Mouse (Mus musculus): Measurements from ENCODE around the gene 4930519P11Rik.

The 4930519P11Rik gene

DNA sequence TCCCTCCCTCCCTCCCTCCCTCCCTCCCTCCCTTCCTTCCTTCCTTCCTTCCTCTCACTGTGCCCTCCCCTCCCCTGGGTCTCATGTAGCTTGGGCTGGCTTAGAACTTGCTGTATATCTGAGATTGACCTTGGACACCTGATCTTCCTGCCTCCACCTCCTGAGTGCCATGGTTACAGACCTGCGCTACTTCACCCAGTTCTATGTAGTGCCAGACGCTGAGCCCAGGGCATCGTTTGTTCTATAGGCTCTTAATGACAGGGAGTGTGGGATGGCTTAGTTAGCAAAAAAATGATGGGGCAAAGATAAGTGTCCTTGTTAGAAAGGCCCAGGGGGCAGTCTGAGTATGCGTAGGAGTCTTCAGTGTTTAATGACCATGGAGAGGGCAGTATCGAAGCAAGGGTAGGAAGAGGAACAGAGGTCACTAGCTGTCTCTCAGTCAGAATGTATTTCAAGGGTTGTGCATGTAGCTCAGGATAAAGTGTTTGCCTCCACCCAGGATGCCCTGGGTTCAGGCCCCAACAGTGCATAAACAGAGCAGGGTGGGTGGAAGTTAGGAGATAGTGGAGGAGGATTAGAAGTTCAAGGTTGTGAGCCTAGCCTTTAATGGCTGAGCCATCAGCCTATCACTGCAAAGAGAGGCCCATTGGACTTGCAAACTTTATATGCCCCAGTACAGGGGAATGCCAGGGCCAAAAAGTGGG is 20.0 kb upstream of the 4930519P11Rik start:
- no peak for ATAC-seq (ENCODE audit: insufficient number of reproducible peaks, low FRiP score, low TSS enrichment)

DNA sequence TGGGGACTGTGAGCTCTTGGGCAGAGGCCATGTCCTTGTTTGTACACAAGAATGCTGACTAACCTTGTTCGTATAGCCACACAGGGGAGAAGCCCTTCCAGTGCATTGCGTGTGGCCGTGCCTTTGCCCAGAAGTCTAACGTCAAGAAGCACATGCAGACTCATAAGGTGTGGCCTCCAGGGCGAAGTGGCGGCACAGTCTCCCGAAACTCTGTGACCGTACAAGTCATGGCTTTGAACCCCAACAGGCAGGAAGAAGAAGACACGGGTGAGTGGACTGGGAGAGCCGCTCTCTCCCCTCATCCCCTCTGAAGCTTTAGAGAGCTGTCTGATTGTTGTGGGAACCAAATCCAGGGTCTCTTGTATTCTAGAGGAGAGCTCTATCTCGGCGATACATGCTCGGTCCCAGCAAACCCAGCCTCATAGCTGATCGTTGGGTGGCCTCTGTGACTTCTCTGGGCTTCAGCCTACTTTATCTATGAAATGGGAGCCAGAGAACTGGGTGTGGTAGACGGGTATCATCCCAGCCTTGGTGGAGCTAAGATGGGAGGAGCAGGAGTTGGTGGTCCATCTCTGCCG is 19.1 kb upstream of the 4930519P11Rik start:
- ATAC-seq (ENCODE audit: insufficient number of reproducible peaks, low FRiP score, low TSS enrichment) = no peak

DNA sequence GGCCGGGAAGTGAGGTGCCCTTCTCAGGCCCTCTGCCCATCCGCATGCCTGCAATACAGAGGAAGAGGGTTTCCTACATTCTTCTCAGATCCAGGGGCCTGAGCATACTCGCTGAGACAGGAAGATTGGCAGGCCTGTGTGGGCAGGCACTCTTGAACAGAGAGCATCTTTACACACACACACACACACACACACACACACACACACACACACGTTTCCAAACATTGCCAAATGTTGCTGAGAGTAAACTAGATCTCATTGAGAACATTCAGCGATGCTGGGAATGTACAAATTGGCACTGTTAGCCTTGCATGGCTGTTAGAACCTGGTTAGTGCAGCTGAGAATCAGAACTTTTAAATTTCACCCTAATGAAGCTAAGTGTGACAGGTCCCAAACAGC is 17.3 kb upstream of the 4930519P11Rik start:
- no peak for ATAC-seq (ENCODE audit: insufficient number of reproducible peaks, low FRiP score, low TSS enrichment)

DNA sequence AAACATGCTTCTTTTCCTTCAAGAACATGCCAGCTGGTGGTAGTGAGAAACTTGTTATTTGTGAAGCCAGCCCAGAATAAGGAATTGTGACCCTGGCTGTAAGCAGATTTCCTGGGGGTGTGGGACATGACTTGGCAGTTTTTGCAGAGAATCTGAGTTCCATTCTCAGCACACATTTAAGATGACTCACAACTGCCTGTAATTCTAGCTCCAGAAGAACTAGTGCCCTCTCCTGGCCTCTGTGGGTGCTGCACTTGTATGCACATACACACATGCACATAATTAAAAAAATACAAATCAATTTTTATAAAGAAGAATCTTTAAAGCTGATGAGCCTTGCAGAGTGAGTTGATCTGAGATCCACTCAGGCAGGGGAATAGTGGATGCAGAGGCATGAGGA is 10.9 kb upstream of the 4930519P11Rik start:
- no peak for ATAC-seq (ENCODE audit: insufficient number of reproducible peaks, low FRiP score, low TSS enrichment)

DNA sequence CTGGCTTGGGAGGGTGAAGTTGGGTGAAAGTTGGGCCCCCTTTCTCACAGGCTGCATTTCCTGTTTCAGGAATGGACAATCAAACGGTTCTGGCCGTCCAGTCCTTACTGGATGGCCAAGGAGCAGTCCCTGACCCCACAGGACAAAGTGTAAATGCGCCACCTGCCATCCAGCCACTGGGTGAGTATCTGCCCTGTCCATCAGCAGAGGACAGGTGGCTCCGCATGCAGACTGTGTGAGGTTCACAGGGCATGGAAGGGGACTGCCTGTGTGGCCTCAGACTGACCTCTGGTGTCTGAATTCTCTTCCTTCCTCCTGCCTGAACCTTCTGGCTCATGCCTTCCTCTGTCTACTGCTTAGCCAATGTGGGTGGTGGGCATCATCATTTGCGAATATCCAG is 8.4 kb upstream of the 4930519P11Rik start:
- no peak for ATAC-seq (ENCODE audit: insufficient number of reproducible peaks, low FRiP score, low TSS enrichment)

DNA sequence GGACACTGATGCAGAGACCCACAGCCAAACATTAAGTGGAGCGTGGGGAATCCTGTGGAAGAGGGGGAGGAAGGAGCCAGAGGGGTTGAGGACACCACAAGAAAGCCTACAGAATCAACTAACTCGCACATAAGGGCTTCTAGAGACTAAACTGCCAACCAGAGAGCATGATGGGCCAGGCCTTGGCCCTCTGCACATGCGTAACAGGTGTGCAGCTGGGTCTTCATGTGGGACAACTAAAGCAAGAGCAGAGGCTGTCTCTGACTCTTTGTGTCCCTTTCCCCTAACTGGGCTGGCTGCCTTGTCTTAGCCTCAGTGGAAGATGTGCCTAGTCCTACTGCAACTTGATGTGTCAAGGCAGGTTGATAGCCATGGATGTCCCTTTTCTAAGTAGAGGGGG is 3.8 kb upstream of the 4930519P11Rik start:
- no peak for ATAC-seq (ENCODE audit: insufficient number of reproducible peaks, low FRiP score, low TSS enrichment)

DNA sequence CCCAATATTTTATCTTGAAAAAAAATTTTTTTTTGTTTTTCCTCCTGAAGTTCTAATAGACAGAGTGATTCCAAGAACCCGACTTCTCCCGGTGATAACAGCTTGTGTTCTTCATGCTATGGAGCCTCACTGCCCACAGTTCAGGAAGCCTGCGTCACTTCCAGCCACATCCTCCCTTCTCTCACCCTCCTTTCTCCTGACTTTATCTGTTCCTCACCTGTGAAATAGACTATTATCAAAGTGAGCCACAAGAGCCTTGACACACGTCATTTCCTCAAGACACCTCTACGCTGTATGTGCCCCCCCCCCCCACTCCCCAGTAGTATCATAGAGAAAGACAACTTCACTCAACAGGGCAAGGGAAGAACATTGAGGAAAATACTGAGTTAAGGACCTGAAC is 2.4 kb upstream of the 4930519P11Rik start:
- ATAC-seq (ENCODE audit: insufficient number of reproducible peaks, low FRiP score, low TSS enrichment) = no peak

DNA sequence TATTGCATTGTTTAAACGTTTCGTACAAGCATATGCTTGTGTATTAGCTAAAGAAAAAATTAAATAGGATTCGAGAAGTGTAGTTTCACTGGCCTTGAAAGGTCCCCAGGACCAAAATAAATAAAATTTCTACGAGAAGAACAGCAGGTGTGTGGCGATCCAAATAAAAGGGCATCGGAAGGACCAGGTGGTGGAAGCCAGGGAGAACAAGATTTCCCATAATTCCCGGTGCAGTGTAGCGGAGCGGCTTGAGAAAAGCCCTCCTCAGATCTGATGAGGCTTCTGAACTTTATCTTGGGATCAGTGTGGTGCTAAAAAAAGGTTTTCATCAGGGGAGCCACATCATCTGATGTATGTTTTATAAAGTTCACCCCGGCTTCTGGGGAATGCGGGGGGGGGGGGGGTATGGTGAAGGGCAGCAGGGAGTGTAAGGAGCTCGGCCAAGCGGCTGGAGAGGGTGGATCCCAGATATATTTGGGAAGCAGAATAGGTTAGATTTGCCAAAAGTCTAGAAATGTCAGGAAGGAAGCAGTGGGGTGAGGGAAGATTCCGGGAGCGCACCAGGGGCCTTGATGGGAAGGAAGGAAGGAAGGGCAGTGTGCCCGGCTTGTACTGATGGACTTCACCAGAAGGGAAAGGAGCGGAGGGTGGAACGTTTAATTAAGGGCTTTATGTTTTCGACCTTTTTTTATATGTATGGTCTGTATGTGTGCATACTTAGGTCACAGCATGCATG is 1.8 kb upstream of the 4930519P11Rik start:
- ATAC-seq (ENCODE audit: insufficient number of reproducible peaks, low FRiP score, low TSS enrichment) = peak; percentile 23; the same call in 1 of the 2 replicates

DNA sequence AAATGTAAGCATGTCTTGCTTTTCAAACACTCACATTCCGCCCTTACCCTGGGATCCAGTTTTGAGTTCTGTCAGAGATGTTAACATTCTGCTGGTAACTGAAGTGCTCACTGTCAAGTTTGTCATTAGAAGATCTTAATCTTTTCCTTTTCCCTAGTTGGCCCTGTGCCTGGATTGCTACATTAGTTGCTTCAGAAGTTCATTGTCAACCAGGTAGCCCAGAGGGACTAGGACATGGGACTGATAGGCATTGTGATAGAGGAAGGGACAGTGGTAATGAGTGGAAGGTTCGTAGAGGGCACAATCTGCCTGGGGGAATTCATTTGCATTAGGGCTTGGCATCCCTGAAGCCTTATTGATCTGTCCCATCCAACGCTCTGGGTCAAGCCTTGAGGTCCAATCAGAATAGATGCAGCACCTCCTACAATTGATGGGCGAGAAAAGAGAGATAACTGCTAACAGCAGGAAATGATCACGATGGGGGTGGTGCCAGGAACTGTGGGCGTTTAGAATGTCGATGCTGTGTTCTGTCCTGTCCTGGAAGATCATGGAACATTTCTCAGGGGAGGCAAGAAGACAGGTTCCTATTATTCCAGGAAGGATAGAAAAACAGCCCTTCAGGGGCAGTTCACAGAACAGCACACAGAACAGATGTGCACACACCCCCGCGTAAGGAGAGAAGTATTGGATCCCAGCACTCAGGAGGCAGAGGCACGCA is 4.0 kb downstream of the 4930519P11Rik start:
- ATAC-seq (ENCODE audit: insufficient number of reproducible peaks, low FRiP score, low TSS enrichment) = no peak

DNA sequence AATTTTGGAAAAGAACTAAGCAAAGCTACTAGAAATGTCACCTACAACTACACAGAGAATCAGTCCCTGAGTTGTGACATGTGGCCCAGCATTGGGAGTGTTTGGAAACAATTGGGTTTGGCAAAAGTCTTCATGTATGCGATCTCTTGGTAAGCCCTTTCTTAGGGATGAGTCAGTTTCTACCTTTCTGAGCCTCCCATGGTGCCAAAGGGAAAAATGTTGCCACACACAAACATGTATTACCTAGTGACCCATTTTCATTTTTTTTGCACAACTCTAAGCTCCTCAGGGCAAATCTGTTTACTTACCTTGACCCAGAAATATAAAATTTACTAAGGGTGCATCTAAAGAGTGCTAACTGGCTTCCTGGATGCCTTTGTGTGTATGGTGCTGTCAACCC is 6.3 kb downstream of the 4930519P11Rik start:
- ATAC-seq (ENCODE audit: insufficient number of reproducible peaks, low FRiP score, low TSS enrichment) = no peak

DNA sequence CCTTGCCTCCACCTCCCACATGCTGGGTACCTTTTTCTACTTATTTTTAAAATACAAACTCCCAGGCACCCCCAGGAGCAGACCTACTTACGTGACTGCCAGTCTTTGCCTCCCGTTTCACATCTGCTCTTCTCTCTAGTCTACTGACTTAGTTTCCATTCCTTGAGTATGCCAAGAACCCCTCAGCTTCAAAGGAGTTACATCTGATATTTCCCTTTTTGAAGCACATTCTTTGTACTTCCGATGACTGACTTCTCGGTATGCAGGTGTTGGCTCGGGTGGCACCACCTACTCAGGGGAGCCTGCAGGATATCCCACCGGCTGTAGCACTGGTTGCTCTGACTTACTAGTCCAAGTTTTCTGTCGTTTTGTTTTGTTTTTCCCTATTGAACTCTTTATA is 9.1 kb downstream of the 4930519P11Rik start:
- no peak for ATAC-seq (ENCODE audit: insufficient number of reproducible peaks, low FRiP score, low TSS enrichment)

DNA sequence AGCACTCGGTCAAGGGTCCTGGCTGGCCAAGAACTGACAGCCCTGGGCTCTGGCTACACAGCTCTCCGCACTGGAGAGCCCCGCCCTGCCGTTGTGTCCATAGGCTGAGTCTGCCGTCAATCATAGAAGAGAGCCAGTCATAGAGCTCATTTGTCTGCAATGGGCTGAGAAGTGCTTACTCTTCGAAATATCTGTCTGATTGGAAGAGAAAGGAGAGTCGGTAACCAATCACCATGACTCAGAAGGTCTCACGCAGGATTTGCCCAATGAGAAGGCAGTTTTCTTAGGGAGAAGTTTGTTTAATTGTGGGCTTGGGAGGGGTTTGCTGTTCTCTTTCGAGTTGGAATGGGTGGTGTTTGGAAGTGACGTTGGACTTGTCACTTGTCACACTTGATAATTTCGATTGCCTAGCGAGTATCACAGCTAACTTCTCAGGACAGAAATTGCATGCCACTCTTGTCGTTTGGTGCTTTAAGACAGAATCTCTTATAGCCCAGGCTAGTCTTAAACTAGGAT is 9.5 kb downstream of the 4930519P11Rik start, which contains the start of gene Pxmp4:
Gene Pxmp4, minus strand, starts transcription at position 71 of the 516 bp plus-strand sequence.
- peak; percentile 100 for ATAC-seq (ENCODE audit: insufficient number of reproducible peaks, low FRiP score, low TSS enrichment)

DNA sequence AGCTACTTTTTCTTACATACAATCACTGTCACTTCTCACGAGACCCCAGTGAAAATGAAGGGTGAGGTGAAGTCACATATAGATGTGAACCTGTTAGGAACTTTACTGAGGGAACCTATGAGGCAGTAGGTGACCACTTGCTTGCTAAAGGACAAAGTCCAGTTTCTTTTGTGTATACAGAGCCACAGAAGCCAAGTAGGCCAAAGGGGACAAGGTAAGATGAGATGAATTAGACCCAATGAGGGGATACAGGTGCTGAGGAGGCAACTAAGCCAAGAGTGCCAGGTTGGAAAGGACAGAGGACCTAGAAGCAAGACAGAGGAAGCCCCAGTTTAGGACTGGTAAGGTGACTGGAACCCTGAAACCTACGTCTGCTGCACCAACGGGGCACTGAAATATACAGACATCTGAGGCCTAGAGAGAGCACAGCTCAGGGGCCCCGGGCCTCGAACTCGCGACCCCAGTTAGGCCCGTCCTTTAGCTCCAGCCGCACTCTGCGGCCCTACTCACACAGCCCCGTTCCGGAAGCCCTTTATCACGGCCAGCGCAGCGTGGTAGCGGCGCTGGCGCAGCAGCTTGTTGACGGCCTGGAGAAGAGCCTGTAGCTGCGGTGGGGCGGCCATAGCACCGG is 10.1 kb downstream of the 4930519P11Rik start:
- ATAC-seq (ENCODE audit: insufficient number of reproducible peaks, low FRiP score, low TSS enrichment) = no peak

DNA sequence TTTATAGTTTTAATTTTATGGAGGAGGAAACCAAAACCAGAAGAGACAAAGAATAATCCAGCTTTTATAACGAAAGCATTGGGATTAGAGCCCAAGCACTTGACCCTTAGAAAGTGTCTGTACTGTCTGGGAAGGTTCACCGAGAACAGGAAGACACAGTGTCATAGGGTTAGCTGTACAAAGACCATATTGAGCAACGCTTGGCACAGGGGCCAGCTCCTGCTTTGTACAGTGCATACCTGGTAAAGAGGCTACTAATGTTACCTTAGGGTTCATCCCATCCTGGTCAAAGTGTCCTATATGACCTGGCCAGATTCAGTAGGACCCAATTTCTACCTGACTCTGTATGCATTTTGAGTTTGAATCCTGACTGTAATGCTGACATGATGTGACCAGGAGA is 11.9 kb downstream of the 4930519P11Rik start:
- no peak for ATAC-seq (ENCODE audit: insufficient number of reproducible peaks, low FRiP score, low TSS enrichment)

DNA sequence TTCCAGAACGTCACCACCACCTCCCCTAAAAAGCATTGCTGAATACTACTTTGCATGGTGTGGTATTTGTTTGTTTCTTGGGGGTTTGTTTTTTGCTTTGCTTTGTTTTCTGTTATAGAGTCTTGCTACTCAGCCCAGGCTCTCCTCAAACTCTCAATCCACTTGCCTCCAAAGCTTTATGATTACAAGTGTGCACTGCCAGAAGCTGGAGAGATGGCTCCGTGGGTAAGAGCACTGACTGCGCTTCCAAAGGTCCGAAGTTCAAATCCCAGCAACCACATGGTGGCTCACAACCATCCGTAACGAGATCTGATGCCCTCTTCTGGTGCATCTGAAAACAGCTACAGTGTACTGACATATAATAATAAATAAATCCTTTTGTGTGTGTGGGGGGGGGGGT is 12.7 kb downstream of the 4930519P11Rik start:
- no peak for ATAC-seq (ENCODE audit: insufficient number of reproducible peaks, low FRiP score, low TSS enrichment)

DNA sequence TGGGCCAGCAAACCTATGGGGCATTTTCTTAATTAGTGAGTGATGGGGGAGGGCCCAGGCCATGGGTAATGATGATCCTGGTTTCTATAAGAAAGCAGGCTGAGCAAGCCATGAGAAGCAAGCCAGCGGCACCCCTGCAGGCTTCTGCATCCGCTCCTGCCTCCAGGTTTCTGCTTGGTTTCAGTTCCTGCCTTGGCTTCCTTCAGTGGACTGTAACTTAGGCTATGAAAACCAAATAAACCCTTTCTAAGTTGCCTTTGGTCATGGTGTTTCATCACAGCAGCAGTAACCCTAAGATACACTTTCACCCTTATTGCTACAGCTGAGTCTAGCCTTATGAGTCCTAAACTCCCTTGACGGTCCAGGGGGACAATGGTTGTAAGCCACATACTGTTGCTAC is 15.8 kb downstream of the 4930519P11Rik start:
- ATAC-seq (ENCODE audit: insufficient number of reproducible peaks, low FRiP score, low TSS enrichment) = no peak

DNA sequence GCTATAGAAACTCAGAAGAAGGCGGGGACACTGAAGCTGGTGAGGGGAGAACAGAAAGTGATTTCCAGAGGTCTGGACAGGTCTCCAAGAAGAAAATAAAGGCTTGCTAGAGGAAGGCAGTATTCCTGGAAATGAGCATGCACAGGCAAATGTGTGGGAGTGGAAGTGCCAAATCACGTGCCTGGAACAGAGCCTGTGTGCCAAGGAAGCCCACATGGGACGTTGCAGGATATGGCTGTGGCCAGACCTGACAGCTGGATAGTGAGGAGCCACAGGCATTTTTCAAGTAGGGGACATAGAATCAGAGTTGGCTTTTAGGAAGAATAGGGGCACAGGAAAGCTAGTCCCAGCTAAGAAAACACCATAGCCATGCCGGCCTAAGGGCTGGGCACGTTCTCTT is 17.5 kb downstream of the 4930519P11Rik start:
- ATAC-seq (ENCODE audit: insufficient number of reproducible peaks, low FRiP score, low TSS enrichment) = no peak

DNA sequence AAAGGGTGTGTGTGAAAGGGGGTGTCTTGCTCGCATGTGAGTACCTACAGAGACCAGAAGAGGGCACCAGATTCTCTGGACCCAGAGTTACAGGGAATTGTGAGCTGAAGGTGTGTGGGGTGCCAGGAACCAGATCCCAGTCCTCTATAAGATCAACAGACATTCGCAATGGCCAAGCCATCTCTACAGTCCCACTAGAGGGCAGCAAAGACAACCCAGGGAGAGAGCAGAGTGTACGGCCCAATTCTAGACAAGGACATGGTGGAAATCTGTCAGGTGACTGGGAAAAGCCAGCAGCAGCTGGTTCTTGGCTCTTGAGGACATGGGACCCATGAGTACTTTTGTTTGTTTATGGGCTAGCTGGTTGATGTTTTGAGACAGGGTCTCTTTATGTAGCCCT is 20.2 kb downstream of the 4930519P11Rik start:
- no peak for ATAC-seq (ENCODE audit: insufficient number of reproducible peaks, low FRiP score, low TSS enrichment)

DNA sequence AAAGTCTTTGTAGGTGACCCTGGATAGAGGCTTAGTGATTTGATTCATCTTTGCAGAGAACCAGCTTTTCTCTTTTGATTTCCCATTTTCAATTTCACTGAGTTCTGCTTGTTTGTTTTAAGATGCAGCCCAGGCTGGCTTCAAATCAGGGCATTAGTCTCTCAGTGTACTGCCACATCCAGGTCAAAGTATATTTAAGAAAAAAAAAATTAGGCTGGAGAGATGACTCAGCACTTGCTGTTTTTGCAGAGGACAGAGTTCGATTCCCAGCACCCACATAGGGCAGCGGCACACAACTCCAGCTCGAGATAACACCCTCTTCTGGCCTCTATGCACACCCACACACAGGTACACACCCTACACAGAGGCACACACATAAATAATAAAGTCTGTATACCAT is 22.0 kb downstream of the 4930519P11Rik start:
- no peak for ATAC-seq (ENCODE audit: insufficient number of reproducible peaks, low FRiP score, low TSS enrichment)

DNA sequence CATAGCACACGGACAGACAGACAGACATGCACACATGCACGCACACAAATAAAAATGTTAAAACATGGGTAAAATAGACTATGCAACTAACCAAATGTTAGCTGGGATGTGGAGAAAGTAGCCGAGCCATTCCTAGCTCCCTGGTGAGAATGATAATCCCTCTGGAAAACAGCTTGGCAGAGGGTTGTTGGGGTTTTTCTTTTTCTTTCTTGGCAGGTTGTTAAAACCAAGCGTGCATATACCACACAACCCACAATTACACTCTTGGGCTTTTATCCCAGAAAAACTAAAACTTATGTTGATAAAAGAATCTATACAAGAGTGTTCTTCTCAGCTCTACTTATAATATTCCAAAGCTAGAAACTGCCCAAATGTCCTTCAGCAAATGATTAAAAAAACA is 24.2 kb downstream of the 4930519P11Rik start:
- no peak for ATAC-seq (ENCODE audit: insufficient number of reproducible peaks, low FRiP score, low TSS enrichment)

Measured in cerebellum, adult (tissue).